Mouse (Mus musculus) embryonic facial prominence, embryonic 10.5 days (tissue): Measurements from ENCODE around the gene Abat. TPM values are rescaled to one million over a fixed set of nuclear protein-coding genes. Genes with fewer than 3 reads are reported as not detected.
"Not testable (repeated sequence)": the region's sequence is repeated elsewhere in the genome, so short reads cannot be mapped to it uniquely, and the experiment has no call there.

ENCODE experiments used
- DNase-seq: peaks from one replicate; pipeline ENCODE4 v3.0.0-alpha.2; 2017; ENCODE audit warnings: low spot score
- H3K27ac ChIP-seq: fragments of 300-500 bp; sonication (generic); replicated peaks from 2 replicates; pipeline ENCODE4 v1.5.1; 2016; ENCODE audit warnings: mild to moderate bottlenecking
- H3K27me3 ChIP-seq: fragments of 300-500 bp; sonication (generic); replicated peaks from 2 replicates; pipeline ENCODE4 v1.6.1; 2016; ENCODE audit warnings: low read depth, mild to moderate bottlenecking; ENCODE audit not compliant: poor library complexity, severe bottlenecking
- H3K36me3 ChIP-seq: fragments of 300-500 bp; sonication (generic); replicated peaks from 2 replicates; pipeline ENCODE4 v1.6.1; 2016; ENCODE audit warnings: mild to moderate bottlenecking, moderate library complexity
- H3K4me1 ChIP-seq: fragments of 300-500 bp; sonication (generic); 2 replicates; pipeline ENCODE4 v1.6.1; 2016
- H3K4me3 ChIP-seq: fragments of 300-500 bp; sonication (generic); 2 replicates; pipeline ENCODE4 v1.5.1; 2016; ENCODE audit warnings: mild to moderate bottlenecking, moderate library complexity
- H3K9me3 ChIP-seq: fragments of 300-500 bp; sonication (generic); 2 replicates; pipeline ENCODE4 v1.6.1; 2016; ENCODE audit warnings: mild to moderate bottlenecking
- WGBS: fragments of 180-500 bp; shearing (Covaris S2); methylation state at CpG from one replicate; pipeline ENCODE4 v1.1.7; 2016; 5-methylcytosine and 5-hydroxymethylcytosine counted together
- polyA plus RNA-seq: library from polyadenylated mRNA; unstranded; fragments of >200 nt; fragmentation: Nextera tagmentation; extraction: Ambion mirVana; gene quantifications from 2 replicates; pipeline ENCODE4 v1.2.1, GENCODE M21; 2016

Abat gene
- polyA plus RNA-seq, 1 experiment from 2014 or later = 29.5 TPM

- Histone ChIP-seq H3K36me3 (no peaks in the 10 kb centered on the region; the same call in 1 of the 2 replicates), H3K4me1 (peaks cover 46% of the 10 kb centered on the region), H3K27me3 (no peaks in the 10 kb centered on the region), H3K9me3 (no peaks in the 10 kb centered on the region), H3K27ac (no peak overlapping the region), H3K4me3 (no peak overlapping the region)
- DNase-seq = no peak
- 92% methylated on average over 6 of the region's 6 CpGs for WGBS
Observed at GRCm38 (mm10) chr16:8535411-8535810, 22.2 kb downstream of the Abat start.

- peak; percentile 80 for DNase-seq
- Histone ChIP-seq H3K27ac (peak overlapping the region; percentile 73), H3K4me3 (peak overlapping the region; percentile 23), H3K4me1 (peaks cover 47% of the 10 kb centered on the region), H3K27me3 (no peaks in the 10 kb centered on the region), H3K9me3 (no peaks in the 10 kb centered on the region), H3K36me3 (no peaks in the 10 kb centered on the region)
- WGBS = 42% methylated on average over 9 of the region's 9 CpGs
Observed at GRCm38 (mm10) chr16:8539150-8539865, 26.1 kb downstream of the Abat start.

- H3K36me3 ChIP-seq = no peaks in the 10 kb centered on the region
- no peaks in the 10 kb centered on the region for H3K9me3 ChIP-seq
- H3K27me3 ChIP-seq = no peaks in the 10 kb centered on the region
- peak overlapping the region; percentile 44; the same call in 1 of the 2 replicates for H3K27ac ChIP-seq
- no peak overlapping the region for H3K4me3 ChIP-seq
- 80% methylated on average over 3 of the region's 3 CpGs for WGBS
- H3K4me1 ChIP-seq = peaks cover 46% of the 10 kb centered on the region
- no peak for DNase-seq
Observed at GRCm38 (mm10) chr16:8540859-8541314, 27.7 kb downstream of the Abat start.

- peaks cover 9% of the 10 kb centered on the region; the same call in 1 of the 2 replicates for H3K4me1 ChIP-seq
- no peak overlapping the region for H3K27ac ChIP-seq
- H3K27me3 ChIP-seq = no peaks in the 10 kb centered on the region
- no peak for DNase-seq
- no peaks in the 10 kb centered on the region for H3K9me3 ChIP-seq
- H3K4me3 ChIP-seq = no peak overlapping the region
- H3K36me3 ChIP-seq = peaks cover 5% of the 10 kb centered on the region
- 92% methylated on average over 2 of the region's 2 CpGs for WGBS
Observed at GRCm38 (mm10) chr16:8547836-8548235, 34.6 kb downstream of the Abat start.

GRCm38 (mm10) chr16:8549506-8549905 lies 36.3 kb downstream of the Abat start:
- no peak for DNase-seq
- Histone ChIP-seq H3K27ac (no peak overlapping the region), H3K4me1 (peaks cover 9% of the 10 kb centered on the region; the same call in 1 of the 2 replicates), H3K9me3 (0 out of 2 replicates have a peak, but pooled peaks cover under 1% of the 10 kb centered on the region), H3K27me3 (no peaks in the 10 kb centered on the region), H3K4me3 (no peak overlapping the region), H3K36me3 (peaks cover 5% of the 10 kb centered on the region)
- 71% methylated on average over 9 of the region's 9 CpGs for WGBS

GRCm38 (mm10) chr16:8554351-8554750 lies 41.1 kb downstream of the Abat start:
- no peak overlapping the region for H3K4me3 ChIP-seq
- DNase-seq = no peak
- peaks cover 15% of the 10 kb centered on the region; the same call in 1 of the 2 replicates for H3K9me3 ChIP-seq
- H3K27ac ChIP-seq = no peak overlapping the region
- H3K27me3 ChIP-seq = no peaks in the 10 kb centered on the region
- H3K4me1 ChIP-seq = no peaks in the 10 kb centered on the region
- no peaks in the 10 kb centered on the region; the same call in none of the 2 replicates for H3K36me3 ChIP-seq
- 86% methylated on average over 3 of the region's 3 CpGs for WGBS

- H3K4me1 ChIP-seq, H3K36me3 ChIP-seq, DNase-seq, H3K4me3 ChIP-seq, H3K27me3 ChIP-seq, H3K27ac ChIP-seq: not testable (repeated sequence)
- 94% methylated on average over 2 of the region's 2 CpGs for WGBS
- peaks cover 15% of the 10 kb centered on the region; the same call in 1 of the 2 replicates for H3K9me3 ChIP-seq
Observed at GRCm38 (mm10) chr16:8554751-8555150, 41.5 kb downstream of the Abat start.

- H3K9me3 ChIP-seq = peaks cover 21% of the 10 kb centered on the region
- not testable (repeated sequence) for H3K4me1 ChIP-seq, H3K4me3 ChIP-seq, H3K36me3 ChIP-seq, H3K27ac ChIP-seq, H3K27me3 ChIP-seq
- peak; percentile 4 for DNase-seq
- 79% methylated on average over 3 of the region's 3 CpGs for WGBS
Observed at GRCm38 (mm10) chr16:8555371-8555770, 42.1 kb downstream of the Abat start.

- Histone ChIP-seq H3K4me3 (no peak overlapping the region), H3K9me3 (peaks cover 17% of the 10 kb centered on the region), H3K27me3 (peaks cover 15% of the 10 kb centered on the region), H3K27ac (no peak overlapping the region), H3K36me3 (peaks cover 4% of the 10 kb centered on the region), H3K4me1 (no peaks in the 10 kb centered on the region)
- 93% methylated on average over 17 of the region's 17 CpGs for WGBS
- DNase-seq = no peak
Observed at GRCm38 (mm10) chr16:8560079-8560478, 46.9 kb downstream of the Abat start.

- H3K4me1 ChIP-seq, DNase-seq, H3K4me3 ChIP-seq, H3K27ac ChIP-seq, H3K36me3 ChIP-seq: not testable (repeated sequence)
- WGBS = 38% methylated on average over 4 of the region's 4 CpGs
- Histone ChIP-seq H3K9me3 (peaks cover 14% of the 10 kb centered on the region), H3K27me3 (peaks cover 15% of the 10 kb centered on the region)
Observed at GRCm38 (mm10) chr16:8561101-8561500, 47.9 kb downstream of the Abat start.

- not testable (repeated sequence) for DNase-seq
- 40% methylated on average over 4 of the region's 4 CpGs for WGBS
Observed at GRCm38 (mm10) chr16:8561856-8562255, 48.6 kb downstream of the Abat start.

GRCm38 (mm10) chr16:8562827-8563226 lies 49.6 kb downstream of the Abat start:
- peaks cover 15% of the 10 kb centered on the region for H3K27me3 ChIP-seq
- not testable (repeated sequence) for H3K27ac ChIP-seq, H3K4me3 ChIP-seq, DNase-seq, H3K36me3 ChIP-seq
- H3K9me3 ChIP-seq = peaks cover 14% of the 10 kb centered on the region
- H3K4me1 ChIP-seq = peaks cover 14% of the 10 kb centered on the region
- WGBS = 55% methylated on average over 3 of the region's 3 CpGs

More at GRCm38 (mm10) chr16:8561856-8562255, 48.6 kb downstream of the Abat start:
- H3K4me1 ChIP-seq = peaks cover 13% of the 10 kb centered on the region
- peaks cover 14% of the 10 kb centered on the region for H3K9me3 ChIP-seq
- H3K36me3 ChIP-seq, H3K27ac ChIP-seq, H3K4me3 ChIP-seq: not testable (repeated sequence)
- H3K27me3 ChIP-seq = peaks cover 15% of the 10 kb centered on the region

- no peak for DNase-seq
- 82% methylated on average over 2 of the region's 2 CpGs for WGBS
- peaks cover 18% of the 10 kb centered on the region for H3K4me1 ChIP-seq
- peaks cover 5% of the 10 kb centered on the region for H3K9me3 ChIP-seq
- no peak overlapping the region for H3K4me3 ChIP-seq
- peaks cover 15% of the 10 kb centered on the region for H3K27me3 ChIP-seq
- H3K27ac ChIP-seq = no peak overlapping the region
- peaks cover 4% of the 10 kb centered on the region for H3K36me3 ChIP-seq
Observed at GRCm38 (mm10) chr16:8564836-8565235, 51.6 kb downstream of the Abat start.
